Mouse (Mus musculus): Measurements from ENCODE around the gene Cyp4x1. TPM values are rescaled to one million over a fixed set of nuclear protein-coding genes. Genes with fewer than 3 reads are reported as not detected.
A peak's percentile ranks its signal among the peaks of the same experiment; 100 is the strongest.

Gene Cyp4x1
- total RNA-seq, 1 experiment from 2014 or later: not detected

GRCm38 (mm10) chr4:115095671-115096434, 38.2 kb downstream of the Cyp4x1 start:
- ATAC-seq (replicated peaks in 1 of 2; ENCODE audit: insufficient read depth in 1 of 2, low FRiP score in 2 of 2, low TSS enrichment in 1 of 2, low read depth in 1 of 2, poor library complexity in 2 of 2, severe bottlenecking in 2 of 2): peak; percentile 67 to 78

GRCm38 (mm10) chr4:115094056-115094455, 40.0 kb downstream of the Cyp4x1 start:
- ATAC-seq (replicated peaks in 1 of 2; ENCODE audit: insufficient read depth in 1 of 2, low FRiP score in 2 of 2, low TSS enrichment in 1 of 2, low read depth in 1 of 2, poor library complexity in 2 of 2, severe bottlenecking in 2 of 2): no peak

- ATAC-seq (replicated peaks in 1 of 2; ENCODE audit: insufficient read depth in 1 of 2, low FRiP score in 2 of 2, low TSS enrichment in 1 of 2, low read depth in 1 of 2, poor library complexity in 2 of 2, severe bottlenecking in 2 of 2): no peak
Observed at GRCm38 (mm10) chr4:115093331-115093864, 40.7 kb downstream of the Cyp4x1 start.

- no peak for ATAC-seq (replicated peaks in 1 of 2; ENCODE audit: insufficient read depth in 1 of 2, low FRiP score in 2 of 2, low TSS enrichment in 1 of 2, low read depth in 1 of 2, poor library complexity in 2 of 2, severe bottlenecking in 2 of 2)
Observed at GRCm38 (mm10) chr4:115091806-115092205, 42.3 kb downstream of the Cyp4x1 start.

GRCm38 (mm10) chr4:115090592-115090991, 43.5 kb downstream of the Cyp4x1 start:
- no peak for ATAC-seq (replicated peaks in 1 of 2; ENCODE audit: insufficient read depth in 1 of 2, low FRiP score in 2 of 2, low TSS enrichment in 1 of 2, low read depth in 1 of 2, poor library complexity in 2 of 2, severe bottlenecking in 2 of 2)

GRCm38 (mm10) chr4:115088611-115089338, 45.3 kb downstream of the Cyp4x1 start, which contains the start of gene Pdzk1ip1:
TSS of gene Pdzk1ip1 (plus strand) at chr4:115088708.
- peak; percentile 78 to 84 for ATAC-seq (replicated peaks in 1 of 2; ENCODE audit: insufficient read depth in 1 of 2, low FRiP score in 2 of 2, low TSS enrichment in 1 of 2, low read depth in 1 of 2, poor library complexity in 2 of 2, severe bottlenecking in 2 of 2)

GRCm38 (mm10) chr4:115086763-115087415, 47.2 kb downstream of the Cyp4x1 start:
- no peak for ATAC-seq (replicated peaks in 1 of 2; ENCODE audit: insufficient read depth in 1 of 2, low FRiP score in 2 of 2, low TSS enrichment in 1 of 2, low read depth in 1 of 2, poor library complexity in 2 of 2, severe bottlenecking in 2 of 2)

- ATAC-seq (replicated peaks in 1 of 2; ENCODE audit: insufficient read depth in 1 of 2, low FRiP score in 2 of 2, low TSS enrichment in 1 of 2, low read depth in 1 of 2, poor library complexity in 2 of 2, severe bottlenecking in 2 of 2): no peak
Observed at GRCm38 (mm10) chr4:115086257-115086656, 47.8 kb downstream of the Cyp4x1 start.

GRCm38 (mm10) chr4:115085522-115086095, 48.5 kb downstream of the Cyp4x1 start:
- ATAC-seq (replicated peaks in 1 of 2; ENCODE audit: insufficient read depth in 1 of 2, low FRiP score in 2 of 2, low TSS enrichment in 1 of 2, low read depth in 1 of 2, poor library complexity in 2 of 2, severe bottlenecking in 2 of 2): peak; percentile 68 to 77

- ATAC-seq (replicated peaks in 1 of 2; ENCODE audit: insufficient read depth in 1 of 2, low FRiP score in 2 of 2, low TSS enrichment in 1 of 2, low read depth in 1 of 2, poor library complexity in 2 of 2, severe bottlenecking in 2 of 2): no peak
Observed at GRCm38 (mm10) chr4:115083031-115083430, 51.0 kb downstream of the Cyp4x1 start.

GRCm38 (mm10) chr4:115079821-115080349, 54.2 kb downstream of the Cyp4x1 start:
- no peak for ATAC-seq (replicated peaks in 1 of 2; ENCODE audit: insufficient read depth in 1 of 2, low FRiP score in 2 of 2, low TSS enrichment in 1 of 2, low read depth in 1 of 2, poor library complexity in 2 of 2, severe bottlenecking in 2 of 2)

GRCm38 (mm10) chr4:115078892-115079820, 54.9 kb downstream of the Cyp4x1 start:
- ATAC-seq (replicated peaks in 1 of 2; ENCODE audit: insufficient read depth in 1 of 2, low FRiP score in 2 of 2, low TSS enrichment in 1 of 2, low read depth in 1 of 2, poor library complexity in 2 of 2, severe bottlenecking in 2 of 2): no peak

- peak; percentile 83 to 85 for ATAC-seq (replicated peaks in 1 of 2; ENCODE audit: insufficient read depth in 1 of 2, low FRiP score in 2 of 2, low TSS enrichment in 1 of 2, low read depth in 1 of 2, poor library complexity in 2 of 2, severe bottlenecking in 2 of 2)
Observed at GRCm38 (mm10) chr4:115075204-115075915, 58.7 kb downstream of the Cyp4x1 start.

- no peak for ATAC-seq (replicated peaks in 1 of 2; ENCODE audit: insufficient read depth in 1 of 2, low FRiP score in 2 of 2, low TSS enrichment in 1 of 2, low read depth in 1 of 2, poor library complexity in 2 of 2, severe bottlenecking in 2 of 2)
Observed at GRCm38 (mm10) chr4:115074789-115075188, 59.3 kb downstream of the Cyp4x1 start.

- peak; percentile 14 to 21; a peak in 1 of 4 replicates for ATAC-seq (replicated peaks in 1 of 2; ENCODE audit: insufficient read depth in 1 of 2, low FRiP score in 2 of 2, low TSS enrichment in 1 of 2, low read depth in 1 of 2, poor library complexity in 2 of 2, severe bottlenecking in 2 of 2)
Observed at GRCm38 (mm10) chr4:115071668-115072067, 62.4 kb downstream of the Cyp4x1 start.

Data from hematopoietic stem cell, adult 5-6 weeks (primary cell).